Mouse (Mus musculus) embryonic facial prominence, embryonic 15.5 days (tissue): ENCODE data around the gene BC051019. TPM values are rescaled to one million over a fixed set of nuclear protein-coding genes. Genes with fewer than 3 reads are reported as not detected.

Source experiments
- ATAC-seq: fragments of 200-750 bp; cut with Nextera tagmentation; 2 replicates; pipeline ENCODE4 v1.8.0; 2017; ENCODE audit warnings: low read depth, moderate TSS enrichment; ENCODE audit not compliant: insufficient number of reproducible peaks, low FRiP score, low TSS enrichment
- H3K27ac ChIP-seq: fragments of 300-500 bp; sonication (generic); replicated peaks from 2 replicates; pipeline ENCODE4 v1.5.1; 2015; ENCODE audit warnings: mild to moderate bottlenecking, inconsistent platforms
- H3K27me3 ChIP-seq: fragments of 300-500 bp; sonication (generic); 2 replicates; pipeline ENCODE4 v1.6.1; 2015; ENCODE audit warnings: inconsistent platforms
- H3K36me3 ChIP-seq: fragments of 300-500 bp; sonication (generic); 2 replicates; pipeline ENCODE4 v1.6.1; 2015; ENCODE audit warnings: mild to moderate bottlenecking, inconsistent platforms
- H3K4me1 ChIP-seq: fragments of 300-500 bp; sonication (generic); 2 replicates; pipeline ENCODE4 v1.6.1; 2015; ENCODE audit warnings: inconsistent platforms
- H3K4me2 ChIP-seq: fragments of 300-500 bp; sonication (generic); replicated peaks from 2 replicates; pipeline ENCODE4 v1.6.1; 2015; ENCODE audit warnings: mild to moderate bottlenecking, inconsistent platforms
- H3K4me3 ChIP-seq: fragments of 300-500 bp; sonication (generic); replicated peaks from 2 replicates; pipeline ENCODE4 v1.5.1; 2015; ENCODE audit warnings: mild to moderate bottlenecking, inconsistent platforms
- H3K9ac ChIP-seq: fragments of 300-500 bp; sonication (generic); 2 replicates; pipeline ENCODE4 v1.6.1; 2015; ENCODE audit warnings: inconsistent platforms
- H3K9me3 ChIP-seq: fragments of 300-500 bp; sonication (generic); replicated peaks from 2 replicates; pipeline ENCODE4 v1.6.1; 2016; ENCODE audit warnings: inconsistent platforms
- WGBS: fragments of 180-500 bp; shearing (Covaris S2); methylation state at CpG from one replicate; pipeline ENCODE4 v1.1.7; 2015; 5-methylcytosine and 5-hydroxymethylcytosine counted together
- polyA plus RNA-seq: library from polyadenylated mRNA; unstranded; fragments of >200 nt; fragmentation: Nextera tagmentation; extraction: Ambion mirVana; gene quantifications from 2 replicates; pipeline ENCODE4 v1.2.1, GENCODE M21; 2015

Gene BC051019
- polyA plus RNA-seq, 1 experiment from 2014 or later, result 14.7 TPM

- no peaks in the 10 kb centered on the region for H3K36me3 ChIP-seq
- no peak overlapping the region for H3K4me2 ChIP-seq
- ATAC-seq, result no peak
- H3K4me3 ChIP-seq, result no peak overlapping the region
- no peak overlapping the region; the same call in 1 of the 2 replicates for H3K27ac ChIP-seq
- H3K9me3 ChIP-seq, result no peaks in the 10 kb centered on the region
- 21% methylated on average over 9 of the region's 9 CpGs for WGBS
- H3K4me1 ChIP-seq, result 0 out of 2 replicates have a peak, but pooled peaks cover 11% of the 10 kb centered on the region
- no peaks in the 10 kb centered on the region for H3K27me3 ChIP-seq
- H3K9ac ChIP-seq, result no peak overlapping the region
Observed at GRCm38 (mm10) chr7:109686585-109687128, 37.0 kb downstream of the BC051019 start.

GRCm38 (mm10) chr7:109680879-109681278, 42.8 kb downstream of the BC051019 start:
- Histone ChIP-seq H3K27ac (no peak overlapping the region), H3K27me3 (no peaks in the 10 kb centered on the region), H3K4me3 (no peak overlapping the region), H3K4me1 (peaks cover 2% of the 10 kb centered on the region; the same call in 1 of the 2 replicates), H3K9ac (no peak overlapping the region), H3K36me3 (no peaks in the 10 kb centered on the region), H3K9me3 (no peaks in the 10 kb centered on the region), H3K4me2 (no peak overlapping the region)
- 86% methylated on average over 1 of the region's 1 CpGs for WGBS
- no peak for ATAC-seq

- peaks cover 6% of the 10 kb centered on the region; the same call in 1 of the 2 replicates for H3K4me1 ChIP-seq
- no peak overlapping the region for H3K27ac ChIP-seq
- H3K9ac ChIP-seq, result no peak overlapping the region
- H3K4me2 ChIP-seq, result no peak overlapping the region
- no peak for ATAC-seq
- H3K36me3 ChIP-seq, result no peaks in the 10 kb centered on the region
- H3K9me3 ChIP-seq, result no peaks in the 10 kb centered on the region
- H3K4me3 ChIP-seq, result no peak overlapping the region
- 87% methylated on average over 2 of the region's 2 CpGs for WGBS
- no peaks in the 10 kb centered on the region for H3K27me3 ChIP-seq
Observed at GRCm38 (mm10) chr7:109680284-109680683, 43.4 kb downstream of the BC051019 start.

DNA sequence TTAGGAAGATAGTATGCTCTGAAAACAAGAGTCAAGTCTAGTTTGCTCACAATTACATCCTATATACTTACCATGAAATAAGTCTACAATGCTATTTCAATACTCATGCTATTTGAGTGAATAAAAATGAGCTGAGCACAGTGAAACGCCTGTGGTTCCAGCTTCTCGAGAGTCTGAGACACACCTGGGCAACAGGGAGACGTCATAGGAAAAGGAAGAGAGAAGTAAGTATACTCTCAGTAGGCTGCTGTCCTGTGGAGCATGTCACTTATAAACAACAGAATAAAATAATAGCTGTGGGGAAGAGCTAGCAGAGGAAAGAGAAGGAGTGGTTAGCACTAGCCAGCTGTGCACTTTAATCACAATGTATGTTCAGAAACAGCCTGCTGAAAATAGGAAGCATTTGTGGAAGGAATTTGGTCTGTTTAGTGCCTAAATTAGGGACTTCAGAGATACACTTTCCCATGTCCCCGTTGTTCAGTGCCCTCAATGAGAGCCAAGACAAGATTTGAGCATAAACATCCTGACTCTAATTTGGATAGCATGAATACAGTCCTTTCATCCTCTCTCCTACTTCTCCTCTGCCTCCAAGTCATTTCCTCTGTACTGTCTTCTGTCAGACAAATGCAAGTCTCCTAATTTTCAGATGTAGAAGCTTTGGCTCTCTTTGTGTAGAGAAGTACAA, 48.6 kb downstream of the BC051019 start:
- Histone ChIP-seq H3K4me3 (no peak overlapping the region), H3K36me3 (no peaks in the 10 kb centered on the region), H3K27ac (peak overlapping the region; percentile 67), H3K4me1 (peaks cover 26% of the 10 kb centered on the region), H3K4me2 (no peak overlapping the region), H3K9ac (no peak overlapping the region), H3K9me3 (no peaks in the 10 kb centered on the region), H3K27me3 (no peaks in the 10 kb centered on the region)
- 30% methylated on average over 4 of the region's 4 CpGs for WGBS
- ATAC-seq, result peak; percentile 17; the same call in 1 of the 2 replicates

GRCm38 (mm10) chr7:109671581-109672471, 51.8 kb downstream of the BC051019 start:
- H3K4me3 ChIP-seq, result peak overlapping the region; percentile 74
- H3K27ac ChIP-seq, result peak overlapping the region; percentile 98
- H3K27me3 ChIP-seq, result no peaks in the 10 kb centered on the region
- peak; percentile 93 for ATAC-seq
- 1% methylated on average over 38 of the region's 44 CpGs for WGBS
- H3K4me2 ChIP-seq, result peak overlapping the region; percentile 73
- H3K9ac ChIP-seq, result peak overlapping the region; percentile 82
- H3K36me3 ChIP-seq, result no peaks in the 10 kb centered on the region
- H3K9me3 ChIP-seq, result no peaks in the 10 kb centered on the region
- peaks cover 38% of the 10 kb centered on the region for H3K4me1 ChIP-seq

GRCm38 (mm10) chr7:109669426-109670170, 54.1 kb downstream of the BC051019 start:
- Histone ChIP-seq H3K4me1 (peaks cover 28% of the 10 kb centered on the region), H3K9me3 (no peaks in the 10 kb centered on the region), H3K9ac (no peak overlapping the region), H3K4me2 (peak overlapping the region; percentile 73), H3K27ac (no peak overlapping the region), H3K36me3 (no peaks in the 10 kb centered on the region), H3K27me3 (no peaks in the 10 kb centered on the region), H3K4me3 (peak overlapping the region; percentile 9; the same call in 1 of the 2 replicates)
- ATAC-seq, result no peak
- WGBS, result 63% methylated on average over 5 of the region's 5 CpGs

DNA sequence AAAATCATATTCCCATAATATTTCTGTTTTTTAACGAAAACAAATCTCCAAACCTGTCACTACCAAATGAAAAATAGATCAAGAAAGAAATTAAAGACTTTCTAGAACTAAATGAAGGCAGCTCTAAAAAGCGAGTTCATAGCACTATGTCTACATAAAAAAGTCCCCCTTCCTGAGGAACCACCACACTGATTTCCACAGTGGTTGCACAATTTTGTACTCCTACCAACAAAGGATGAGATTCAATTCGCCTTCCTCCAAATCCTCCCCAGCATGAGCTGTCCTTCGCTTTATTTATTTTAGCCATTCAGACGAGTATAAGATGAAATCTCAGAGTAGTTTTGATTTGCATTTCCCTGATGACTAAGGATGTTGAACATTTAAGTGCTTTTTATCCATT, 57.0 kb downstream of the BC051019 start:
- Histone ChIP-seq H3K9me3 (no peaks in the 10 kb centered on the region), H3K4me1 (peaks cover 14% of the 10 kb centered on the region), H3K4me3 (no peak overlapping the region), H3K4me2 (no peak overlapping the region), H3K36me3 (no peaks in the 10 kb centered on the region), H3K9ac (no peak overlapping the region), H3K27ac (no peak overlapping the region), H3K27me3 (no peaks in the 10 kb centered on the region)
- no peak for ATAC-seq
- 76% methylated on average over 5 of the region's 5 CpGs for WGBS

GRCm38 (mm10) chr7:109662626-109663025, 61.0 kb downstream of the BC051019 start:
- 52% methylated on average over 4 of the region's 4 CpGs for WGBS
- H3K27me3 ChIP-seq, result no peaks in the 10 kb centered on the region
- no peaks in the 10 kb centered on the region for H3K9me3 ChIP-seq
- H3K27ac ChIP-seq, result no peak overlapping the region
- H3K4me2 ChIP-seq, result no peak overlapping the region
- no peaks in the 10 kb centered on the region; the same call in 1 of the 2 replicates for H3K4me1 ChIP-seq
- no peaks in the 10 kb centered on the region for H3K36me3 ChIP-seq
- ATAC-seq, result no peak
- H3K9ac ChIP-seq, result no peak overlapping the region
- H3K4me3 ChIP-seq, result no peak overlapping the region

Other genes with a start within 250 kb of the BC051019 start
- 3.9 and 5.6 TPM in 2 replicates for gene Trim66, start 215.7 kb downstream of the BC051019 start, polyA plus RNA-seq
- gene Rpl27a, start 204.7 kb downstream of the BC051019 start, polyA plus RNA-seq, result 140 and 145 TPM in 2 replicates
- 49.8 and 52.4 TPM in 2 replicates for gene St5, start 20.2 kb downstream of the BC051019 start, polyA plus RNA-seq
- gene Akip1, start 20.2 kb downstream of the BC051019 start, polyA plus RNA-seq, result 40.9 and 44.8 TPM in 2 replicates
- 0.50 and 0.57 TPM in 2 replicates for gene Ascl3, start 7.9 kb upstream of the BC051019 start, polyA plus RNA-seq
- 67.6 and 68.1 TPM in 2 replicates for gene Tmem9b, start 29.0 kb upstream of the BC051019 start, polyA plus RNA-seq
- 1.6 and 2.6 TPM in 2 replicates for gene Nrip3, start 58.2 kb upstream of the BC051019 start, polyA plus RNA-seq
- 3.7 and 3.9 TPM in 2 replicates for gene Scube2, start 141.8 kb upstream of the BC051019 start, polyA plus RNA-seq
- gene Dennd5a, start 236.6 kb upstream of the BC051019 start, polyA plus RNA-seq, result 33.8 and 39.1 TPM in 2 replicates